Mouse (Mus musculus): ENCODE measurements at regions not wholly inside any gene's neighbourhood (a gene's known extent, or its start where the extent isn't known, plus 50 kb on each side); places are given as distances from the start of the nearest gene placed in this dataset.

GRCm38 (mm10) chr13:75541446-75541845, 165.1 kb upstream of the Ell2 start:
- TF ChIP-seq GATA1 (IDR thresholded peaks at IDR 0.05; ENCODE audit: borderline replicate concordance, low read length) = no peak
- TF ChIP-seq FLI1 (IDR thresholded peaks at IDR 0.05; ENCODE audit: low read length) = no peak

Data from megakaryocyte, embryonic 14.5 days (primary cell).